Mouse (Mus musculus) naive thymus-derived CD4-positive, alpha-beta T cell, adult 2 months (primary cell): ENCODE data around the gene Fry.
A peak's percentile ranks its signal among the peaks of the same experiment; 100 is the strongest.

Source experiments
- DNase-seq: peaks from one replicate; pipeline ENCODE4 v3.0.0-alpha.2; 2011; ENCODE audit warnings: low read depth

The Fry gene

DNA sequence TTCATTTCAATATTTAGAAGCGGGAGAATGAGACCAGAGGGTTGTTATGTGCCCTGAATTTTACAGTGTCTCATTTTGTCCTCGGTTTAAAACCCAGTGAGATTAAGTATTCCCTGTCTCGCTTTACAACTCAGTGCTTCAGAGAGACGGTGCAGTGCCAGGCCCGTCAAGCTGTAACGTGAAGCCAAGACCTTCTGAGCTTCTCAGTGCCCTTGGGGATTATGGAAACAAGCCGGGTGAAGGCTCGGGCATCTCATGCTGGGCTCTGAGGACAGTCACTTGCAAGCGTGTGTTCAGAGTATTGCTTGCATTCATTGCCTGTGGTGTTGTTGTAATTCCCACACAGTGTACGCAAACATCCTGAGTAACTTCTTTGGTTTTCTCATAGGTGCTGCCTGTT is 218.0 kb downstream of the Fry start:
- DNase-seq: no peak

DNA sequence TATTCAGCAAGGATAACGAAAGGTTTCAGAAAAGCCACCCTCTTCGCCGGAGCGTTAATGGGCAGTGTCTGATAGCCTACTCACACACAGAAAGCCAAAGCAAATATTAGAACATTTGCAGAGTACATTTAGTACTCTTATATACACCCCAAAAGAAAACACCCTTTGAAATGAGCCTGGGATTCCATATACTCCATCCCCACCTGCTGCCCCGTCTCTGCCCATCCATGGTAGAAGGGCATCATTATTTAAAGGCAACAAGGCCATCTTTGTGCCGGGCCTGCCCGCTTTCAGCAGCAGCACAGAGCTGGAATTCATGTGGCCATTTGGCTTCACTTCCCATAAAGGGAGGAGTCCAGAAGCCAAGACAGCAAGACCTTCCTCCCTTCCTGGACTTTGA is 219.3 kb downstream of the Fry start:
- no peak for DNase-seq

DNA sequence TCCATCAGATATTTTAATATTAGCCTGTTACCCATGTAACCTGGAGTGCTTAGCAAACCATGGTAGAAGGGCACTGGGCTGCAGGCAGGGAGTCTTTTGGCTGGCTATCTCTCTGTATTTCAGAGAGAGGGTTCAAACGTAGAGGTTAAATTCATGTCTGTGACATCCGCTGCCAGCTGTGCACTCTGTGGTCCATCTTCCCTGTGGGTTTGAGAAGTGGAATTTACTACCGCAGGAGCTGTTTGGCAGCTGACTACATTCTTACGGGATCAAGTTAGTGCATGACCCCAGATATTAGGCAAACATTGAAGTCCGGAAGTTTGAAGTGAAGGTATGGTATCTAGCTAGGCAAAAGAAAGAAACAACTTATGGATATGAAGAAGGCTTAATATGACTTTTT is 222.5 kb downstream of the Fry start:
- no peak for DNase-seq

DNA sequence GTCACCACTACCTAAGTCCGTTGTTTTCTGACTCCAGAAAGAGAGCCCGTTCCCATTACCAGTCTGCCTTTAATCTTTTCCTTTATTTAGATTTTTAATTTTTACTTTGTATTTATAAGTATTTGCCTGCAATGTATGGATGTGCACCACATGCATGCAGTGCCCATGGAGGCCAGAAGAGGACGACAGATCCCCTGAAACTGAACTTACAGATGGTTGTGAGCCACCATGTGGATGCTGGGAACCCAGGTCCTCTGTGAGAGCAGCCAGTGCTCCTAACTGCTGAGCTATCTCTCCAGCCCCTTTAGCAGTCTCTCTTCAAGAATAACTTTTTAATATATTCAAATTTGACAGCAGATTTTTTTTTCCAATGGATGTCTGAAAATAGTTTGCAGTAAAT is 223.7 kb downstream of the Fry start:
- no peak for DNase-seq

DNA sequence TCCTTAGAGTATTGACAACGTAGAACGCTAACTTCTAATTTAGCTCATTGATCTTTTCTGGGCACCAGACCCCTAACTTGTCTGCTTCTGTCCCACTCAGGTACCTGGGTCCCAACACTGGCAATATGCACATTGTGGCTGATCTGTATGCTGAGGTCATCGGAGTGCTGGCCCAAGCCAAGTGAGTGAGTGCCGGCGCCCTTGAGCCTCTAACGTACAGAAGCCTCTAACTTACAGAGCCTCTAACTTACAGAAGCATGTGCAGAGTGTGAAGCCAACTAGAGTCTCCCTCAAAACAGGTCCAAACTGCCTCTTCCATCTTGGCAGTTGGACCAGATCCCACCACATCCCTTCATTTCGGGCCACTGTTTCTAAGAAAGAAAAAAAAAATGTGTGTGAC is 227.5 kb downstream of the Fry start:
- DNase-seq: no peak

DNA sequence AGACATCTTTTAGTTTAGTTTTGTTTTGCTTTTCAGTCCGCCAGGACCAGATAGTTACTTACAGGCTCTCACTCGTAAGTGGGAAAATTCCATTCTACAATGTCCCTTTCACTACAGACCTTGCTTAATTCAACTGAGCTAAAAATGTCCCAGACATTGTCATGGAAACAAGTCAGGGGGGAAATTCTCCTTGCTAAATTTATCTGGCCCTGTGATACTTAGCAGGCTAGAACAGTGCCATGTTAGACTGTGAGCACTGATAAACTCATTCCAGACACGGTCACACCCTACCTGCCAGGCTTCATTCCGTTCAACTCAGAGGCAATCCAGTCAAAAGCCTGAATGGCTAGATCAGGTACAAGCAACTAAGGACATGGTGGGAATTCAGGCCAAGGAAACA is 227.9 kb downstream of the Fry start:
- no peak for DNase-seq

DNA sequence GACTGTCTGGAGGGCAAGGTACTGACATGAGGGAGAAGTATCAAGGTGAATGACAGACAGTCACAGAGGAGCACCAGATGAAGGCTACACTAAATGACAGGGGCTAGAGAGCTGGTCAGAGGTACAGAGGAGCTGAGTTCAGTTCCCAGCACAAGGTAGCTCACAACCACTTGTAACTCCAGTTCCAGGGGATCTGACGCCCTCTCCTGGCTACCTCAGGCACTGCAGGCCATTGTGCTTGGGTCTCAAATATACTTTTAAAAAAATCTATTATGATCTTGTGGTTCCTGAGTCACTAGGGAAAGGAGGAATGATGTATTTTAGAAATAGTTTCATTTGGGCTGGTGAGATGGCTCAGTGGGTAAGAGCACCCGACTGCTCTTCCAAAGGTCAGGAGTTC is 229.4 kb downstream of the Fry start:
- DNase-seq: no peak

DNA sequence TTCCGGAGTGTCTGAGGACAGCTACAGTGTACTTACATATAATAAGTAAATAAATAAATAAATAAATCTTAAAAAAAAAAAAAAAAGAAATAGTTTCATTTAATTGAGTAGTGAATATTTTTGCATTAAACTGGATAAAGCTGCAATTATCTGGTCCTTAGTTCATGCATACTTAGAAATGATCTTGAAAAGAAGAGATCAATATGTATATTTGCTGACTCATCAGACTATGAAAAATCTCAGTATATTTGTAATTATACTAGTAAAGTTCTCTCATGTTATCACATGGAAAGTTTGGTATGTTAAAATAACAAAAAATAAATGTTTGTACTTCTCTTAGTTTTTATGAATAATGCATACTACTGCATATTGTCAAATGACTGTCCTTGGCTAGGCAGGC is 229.9 kb downstream of the Fry start:
- no peak for DNase-seq

DNA sequence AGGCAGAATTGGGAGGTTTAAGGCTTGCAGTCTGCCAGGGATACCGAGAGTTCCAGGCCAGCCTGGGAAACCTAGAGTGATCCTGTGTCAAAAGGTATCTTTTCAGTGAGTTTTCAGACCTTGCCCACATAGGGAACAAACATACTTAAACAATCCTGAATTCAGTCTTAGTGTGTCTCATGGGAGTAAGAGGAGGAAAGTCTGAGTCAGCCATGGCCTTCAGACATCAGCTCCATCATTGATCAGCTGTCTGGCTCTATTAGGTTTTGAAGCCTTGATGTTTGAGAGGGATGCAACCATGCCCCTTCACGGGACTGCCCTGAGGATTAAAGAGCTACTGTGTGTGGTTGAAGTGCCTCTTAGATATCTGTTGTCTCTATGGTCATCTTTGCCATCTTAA is 232.7 kb downstream of the Fry start:
- DNase-seq: no peak

DNA sequence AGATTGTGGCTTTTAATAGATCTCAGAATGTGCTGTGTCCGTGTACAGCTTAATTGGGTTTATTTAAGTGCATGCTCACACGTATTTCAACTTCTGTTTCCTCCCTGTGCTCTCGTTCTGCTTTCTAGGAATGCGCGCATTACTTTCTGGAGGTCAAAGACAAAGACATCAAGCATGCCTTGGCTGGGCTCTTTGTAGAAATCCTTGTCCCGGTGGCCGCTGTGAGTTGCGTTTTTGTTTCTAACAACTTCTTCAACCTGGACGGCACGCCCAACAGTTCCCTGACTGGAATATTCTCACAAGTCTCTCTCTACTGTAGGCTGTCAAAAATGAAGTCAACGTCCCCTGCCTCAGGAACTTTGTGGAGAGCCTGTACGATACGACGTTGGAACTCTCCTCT is 240.2 kb downstream of the Fry start:
- no peak for DNase-seq

DNA sequence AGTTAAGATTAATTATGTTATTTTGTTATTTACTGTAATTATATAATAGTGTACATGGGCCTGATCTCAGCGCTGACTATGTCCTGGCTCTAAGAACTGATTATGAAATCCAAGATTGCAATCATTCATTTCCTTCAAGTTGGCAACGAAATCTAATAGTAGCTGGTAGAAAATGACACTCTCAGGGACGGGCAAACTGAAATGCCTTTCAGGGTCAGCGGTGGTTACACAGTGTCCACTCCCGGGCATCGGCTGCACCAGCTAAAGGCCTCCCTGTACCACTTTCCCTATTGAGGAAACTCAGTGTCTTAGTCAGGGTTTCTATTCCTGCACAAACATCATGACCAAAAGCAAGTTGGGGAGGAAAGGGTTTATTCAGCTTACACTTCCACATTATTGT is 243.8 kb downstream of the Fry start:
- DNase-seq: no peak

DNA sequence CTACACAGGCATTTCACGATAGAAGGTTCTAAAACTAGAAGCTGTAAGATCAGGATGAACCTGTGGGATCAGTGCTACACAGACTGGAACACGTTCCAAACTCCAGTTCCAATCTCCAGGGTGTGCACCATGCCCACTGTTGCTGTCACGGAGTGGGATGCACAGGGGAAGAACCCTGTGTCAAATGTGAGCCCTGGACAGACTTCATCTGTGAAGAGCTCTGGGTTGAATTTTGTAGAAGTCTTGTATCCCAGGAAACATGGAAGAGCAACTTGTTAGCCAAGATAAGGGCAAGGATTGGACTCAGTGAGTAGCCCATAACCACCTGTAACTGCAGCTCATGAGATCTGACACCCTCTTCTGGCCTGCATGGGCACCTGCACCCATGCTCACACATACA is 246.2 kb downstream of the Fry start:
- no peak for DNase-seq

DNA sequence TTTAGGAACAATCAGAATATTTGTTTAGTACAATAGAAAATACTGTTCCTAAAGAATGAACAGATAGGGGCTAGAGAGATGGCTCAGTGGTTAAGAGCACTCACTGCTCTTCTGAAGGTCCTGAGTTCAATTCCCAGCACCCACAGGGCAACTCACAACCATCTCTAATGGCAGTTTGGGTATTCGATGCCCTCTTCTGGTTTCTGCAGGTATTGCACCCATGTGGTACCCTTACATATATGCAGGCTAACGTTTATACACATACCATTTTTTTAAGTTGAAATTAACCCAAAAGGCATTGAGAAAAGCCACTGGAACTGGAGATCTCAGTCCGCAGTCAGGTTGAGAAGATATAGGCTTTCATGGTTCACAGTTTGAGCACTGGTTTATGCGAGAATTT is 248.6 kb downstream of the Fry start:
- DNase-seq: peak; percentile 15

DNA sequence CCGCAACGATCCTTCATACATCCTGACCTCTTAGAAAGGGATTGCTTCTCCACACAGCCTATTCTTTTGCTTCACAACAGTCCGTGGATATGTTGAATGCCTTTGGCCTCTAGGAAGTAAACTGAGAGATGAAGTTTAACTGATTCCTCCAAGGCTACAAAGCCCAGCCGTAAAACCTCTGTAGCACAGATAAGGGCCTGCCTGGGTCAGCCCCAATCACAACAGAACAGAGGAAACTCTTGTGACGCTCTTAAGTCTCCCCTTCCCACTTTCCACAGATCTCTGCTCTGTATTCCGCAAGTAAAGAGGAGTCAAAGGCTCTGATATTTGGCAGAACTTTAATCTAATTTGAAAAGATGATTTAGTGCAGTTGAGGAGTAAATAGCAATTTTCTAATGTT is 251.8 kb downstream of the Fry start:
- DNase-seq: no peak

DNA sequence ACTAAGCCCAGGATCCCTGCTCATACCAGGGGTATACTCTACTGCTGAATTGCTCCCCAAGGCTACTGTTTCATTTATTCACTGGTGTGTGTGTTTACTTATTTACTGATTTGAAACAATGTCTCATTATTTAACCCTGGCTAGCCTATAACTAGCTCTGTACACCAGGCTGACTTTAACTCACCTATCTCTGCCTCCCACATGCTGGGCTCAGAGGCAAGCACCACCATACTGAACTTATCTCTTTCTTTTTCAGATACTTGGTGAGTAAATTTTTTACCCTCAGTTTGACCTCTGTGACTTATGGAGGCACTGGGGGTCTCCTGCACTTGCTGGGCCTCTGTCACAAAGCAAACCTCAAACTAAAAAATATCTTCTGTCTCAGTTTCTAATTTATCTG is 252.4 kb downstream of the Fry start:
- no peak for DNase-seq

DNA sequence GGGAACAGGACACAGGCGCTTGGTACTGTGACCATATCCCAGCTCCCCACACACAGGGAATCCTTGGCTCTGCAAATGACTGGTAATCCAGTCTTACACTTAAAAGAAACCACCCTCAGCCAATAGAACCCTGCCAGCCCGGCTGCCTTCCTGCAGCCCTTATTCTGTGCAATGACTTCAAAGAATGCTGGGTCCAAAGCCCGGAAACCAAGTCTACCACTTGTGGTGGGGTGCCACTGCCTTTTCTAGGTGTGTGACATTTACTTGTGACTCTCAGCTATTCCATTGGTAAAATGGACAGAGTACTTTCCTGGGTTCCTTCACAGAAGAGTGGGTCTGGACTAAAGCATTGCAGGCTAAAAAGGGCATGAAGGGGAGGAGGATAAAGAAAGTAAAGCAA is 254.5 kb downstream of the Fry start:
- peak; percentile 5 for DNase-seq

DNA sequence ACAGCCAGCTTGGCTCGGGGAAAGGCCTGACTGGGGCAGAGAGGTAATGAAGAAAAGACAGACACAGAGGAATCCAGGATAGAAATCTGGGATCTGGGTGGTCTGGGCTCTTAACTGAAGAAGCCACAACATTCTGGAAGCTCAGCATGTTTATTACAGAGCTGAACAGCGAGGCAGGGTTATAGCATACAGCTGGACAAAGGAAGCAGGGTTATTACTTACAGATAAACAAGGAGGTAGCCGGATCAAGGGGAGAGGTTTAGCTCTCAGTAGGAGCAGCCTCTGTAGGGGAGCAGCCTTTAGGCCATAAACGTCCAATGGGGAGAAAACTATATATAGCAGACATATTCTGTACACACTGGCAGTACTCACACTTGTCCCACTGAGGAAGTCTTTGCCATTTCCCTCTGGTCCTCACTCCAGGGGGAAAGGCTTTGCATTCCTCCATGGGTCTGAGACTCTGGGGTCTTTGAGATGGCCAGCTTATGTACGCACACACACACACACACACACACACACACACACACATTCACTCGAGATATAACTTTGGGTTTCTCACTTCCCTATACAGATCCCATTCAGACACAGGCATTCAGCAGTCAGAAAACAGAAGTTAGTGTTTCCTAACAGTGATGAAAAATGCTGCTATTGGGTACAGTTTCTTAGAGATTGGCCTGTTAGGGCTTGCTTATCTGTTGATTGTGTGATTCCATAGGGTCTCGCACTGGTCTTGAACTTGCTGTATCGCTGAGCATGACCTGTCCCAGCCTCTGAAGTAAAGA is 256.5 kb downstream of the Fry start:
- no peak for DNase-seq

DNA sequence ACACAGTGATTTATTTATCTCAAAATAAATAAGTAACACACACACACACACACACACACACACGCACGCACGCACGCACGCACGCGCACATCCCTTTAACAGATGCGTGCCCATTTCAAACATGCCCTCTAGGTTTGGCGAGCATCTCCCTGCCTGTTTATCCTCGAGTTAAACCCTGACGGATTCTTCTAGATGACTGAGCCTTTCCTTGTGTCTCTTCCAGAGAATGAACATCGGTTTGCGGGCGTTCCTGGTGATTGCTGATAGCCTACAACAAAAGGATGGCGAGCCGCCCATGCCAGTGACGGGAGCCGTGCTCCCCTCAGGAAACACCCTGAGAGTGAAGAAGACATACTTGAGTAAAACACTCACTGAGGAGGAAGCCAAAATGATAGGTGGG is 260.1 kb downstream of the Fry start:
- no peak for DNase-seq

DNA sequence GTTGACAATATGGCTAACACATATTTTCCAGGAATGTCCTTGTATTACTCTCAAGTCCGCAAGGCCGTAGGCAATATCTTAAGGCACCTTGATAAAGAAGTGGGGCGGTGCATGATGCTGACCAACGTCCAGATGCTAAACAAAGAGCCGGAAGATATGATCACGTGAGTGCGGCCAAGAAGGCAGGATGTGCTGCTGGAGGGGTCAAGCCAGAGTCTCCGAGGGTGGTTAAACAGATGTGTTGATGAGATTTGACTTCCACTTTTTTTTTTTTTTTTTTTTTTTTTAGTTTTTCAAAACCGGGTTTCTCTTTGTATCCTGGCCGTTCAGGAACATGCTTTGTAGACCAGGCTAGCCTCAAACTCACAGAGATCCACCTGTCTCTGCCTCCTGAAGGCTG is 262.3 kb downstream of the Fry start:
- DNase-seq: no peak

DNA sequence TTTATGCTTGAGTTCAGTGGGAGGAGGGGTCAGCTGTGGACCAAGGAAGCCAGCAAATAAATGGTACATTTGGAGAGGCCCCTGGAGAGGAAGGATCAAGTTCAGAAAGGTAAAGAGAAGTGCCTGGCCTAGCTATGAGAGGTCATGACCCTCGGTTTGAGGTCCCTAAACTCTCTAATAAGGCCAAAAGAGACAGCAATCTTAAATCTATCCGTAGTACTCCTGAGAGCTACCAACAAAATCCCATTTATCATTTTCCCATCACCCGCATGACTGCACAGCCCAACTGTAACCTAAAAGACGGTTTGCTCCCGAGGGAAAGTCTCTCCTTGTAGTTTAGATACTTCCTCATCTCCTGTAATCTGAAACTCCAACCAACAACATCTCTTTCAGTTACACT is 264.0 kb downstream of the Fry start:
- DNase-seq: no peak

DNA sequence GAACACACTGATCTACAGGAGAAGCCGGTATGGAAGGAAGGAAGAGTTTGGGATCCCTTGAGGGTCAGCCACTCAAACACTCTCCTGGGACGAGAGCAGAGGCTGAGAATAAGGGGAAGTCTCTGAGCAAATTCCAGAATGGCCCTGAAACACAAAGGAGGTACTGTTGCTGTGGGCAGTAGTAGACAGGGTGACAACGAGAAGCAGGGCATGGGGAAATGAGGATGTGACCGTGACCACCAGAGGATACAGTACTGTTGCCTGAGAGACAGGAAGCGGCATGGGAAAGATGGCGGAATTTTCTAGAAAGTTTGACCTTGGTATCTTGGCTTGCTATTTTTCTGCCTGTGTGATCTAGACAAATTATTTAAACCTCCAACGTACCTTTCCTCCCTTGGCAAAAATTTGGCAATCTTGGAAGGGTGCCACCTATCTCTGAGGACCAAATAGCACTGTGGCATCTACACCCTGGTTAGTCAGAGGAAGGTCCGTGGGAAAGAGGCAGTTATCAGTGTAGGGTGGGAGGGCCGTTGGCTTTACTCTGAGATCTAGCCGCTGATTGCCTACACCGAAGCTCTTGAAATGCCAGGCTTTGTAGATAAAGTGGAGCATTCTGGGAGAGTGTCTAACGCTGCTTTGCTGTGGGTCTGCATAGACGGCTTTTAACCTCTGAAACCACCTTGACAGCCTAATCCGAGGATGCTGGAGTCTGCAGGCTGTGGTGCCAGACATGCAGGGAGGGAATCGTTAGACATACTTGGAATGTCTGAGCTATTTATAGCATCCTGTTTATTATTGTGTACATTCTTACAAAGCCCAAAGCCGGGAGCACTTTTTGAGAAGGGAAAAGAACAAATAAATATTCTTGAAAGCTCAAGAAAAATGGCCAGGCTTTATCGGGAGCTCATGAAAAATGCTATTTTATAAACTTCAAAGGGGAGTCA is 266.1 kb downstream of the Fry start:
- no peak for DNase-seq

DNA sequence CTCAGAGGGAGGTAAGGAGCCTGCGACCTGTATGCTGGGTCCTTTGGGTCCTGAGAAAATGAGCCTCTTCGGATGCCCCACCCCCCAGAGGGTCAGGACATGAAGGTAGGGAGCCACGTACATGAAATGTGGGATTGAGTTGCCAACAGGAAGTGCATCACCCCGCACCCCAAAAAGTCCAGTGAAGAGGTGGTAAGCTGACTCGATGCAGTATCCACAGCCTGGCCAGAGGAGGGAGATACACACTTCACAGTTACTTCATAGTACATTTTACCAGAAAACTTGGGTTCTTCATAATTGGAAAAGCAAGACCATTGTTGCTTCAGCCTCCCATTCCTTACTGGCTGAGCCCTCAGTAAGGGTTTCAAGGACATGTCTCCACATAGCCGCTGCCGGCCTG is 266.8 kb downstream of the Fry start:
- DNase-seq: no peak

DNA sequence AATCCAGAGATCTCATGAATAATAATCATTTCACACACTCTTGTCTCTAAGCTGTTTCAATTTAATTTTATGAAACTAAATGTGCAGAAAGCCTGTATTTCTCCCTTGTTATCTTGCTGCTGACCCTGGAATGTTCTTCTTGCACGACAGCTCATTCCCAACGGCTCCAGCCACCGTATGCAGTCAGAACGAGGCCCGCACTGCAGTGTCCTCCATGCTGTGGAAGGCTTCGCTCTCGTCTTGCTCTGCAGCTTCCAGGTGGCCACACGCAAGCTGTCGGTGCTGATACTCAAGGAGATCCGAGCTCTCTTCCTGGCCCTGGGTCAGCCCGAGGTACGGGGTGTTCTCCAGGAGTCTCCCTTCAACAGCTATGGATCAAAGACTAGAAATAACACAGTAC is 270.2 kb downstream of the Fry start:
- no peak for DNase-seq
